Mouse (Mus musculus) testis, postnatal 14 days (tissue): ENCODE results near the gene Cntnap2.
"Not testable (repeated sequence)": the region's sequence is repeated elsewhere in the genome, so short reads cannot be mapped to it uniquely, and the experiment has no call there.

Experiments used
- DNase-seq: peaks from one replicate; pipeline ENCODE4 v3.0.0; 2021; ENCODE audit warnings: low spot score

Gene Cntnap2

GRCm38 (mm10) chr6:46263171-46263570 is 1204.0 kb downstream of the Cntnap2 start:
- no peak for DNase-seq

- DNase-seq: no peak
Measured at GRCm38 (mm10) chr6:46346946-46347345, 1287.8 kb downstream of the Cntnap2 start.

GRCm38 (mm10) chr6:46361091-46361490 is 1301.9 kb downstream of the Cntnap2 start:
- DNase-seq: no peak

GRCm38 (mm10) chr6:46362156-46362555 is 1303.0 kb downstream of the Cntnap2 start:
- no peak for DNase-seq

- no peak for DNase-seq
Measured at GRCm38 (mm10) chr6:46398725-46399589, 1339.8 kb downstream of the Cntnap2 start.

GRCm38 (mm10) chr6:46414154-46414553 is 1355.0 kb downstream of the Cntnap2 start:
- no peak for DNase-seq

- no peak for DNase-seq
Measured at GRCm38 (mm10) chr6:46414562-46414961, 1355.4 kb downstream of the Cntnap2 start.

GRCm38 (mm10) chr6:46419827-46420226 is 1360.7 kb downstream of the Cntnap2 start:
- DNase-seq: no peak

- DNase-seq: no peak
Measured at GRCm38 (mm10) chr6:46420349-46420748, 1361.2 kb downstream of the Cntnap2 start.

GRCm38 (mm10) chr6:46428231-46428630 is 1369.1 kb downstream of the Cntnap2 start:
- DNase-seq: no peak

- no peak for DNase-seq
Measured at GRCm38 (mm10) chr6:46450917-46451638, 1391.9 kb downstream of the Cntnap2 start.

GRCm38 (mm10) chr6:46472683-46473082 is 1413.5 kb downstream of the Cntnap2 start:
- DNase-seq: no peak

GRCm38 (mm10) chr6:46484392-46484791 is 1425.2 kb downstream of the Cntnap2 start:
- no peak for DNase-seq

GRCm38 (mm10) chr6:46502786-46503185 is 1443.6 kb downstream of the Cntnap2 start:
- no peak for DNase-seq

- DNase-seq: no peak
Measured at GRCm38 (mm10) chr6:46512841-46513240, 1453.7 kb downstream of the Cntnap2 start.

GRCm38 (mm10) chr6:46537586-46537985 is 1478.4 kb downstream of the Cntnap2 start:
- DNase-seq: not testable (repeated sequence)

- no peak for DNase-seq
Measured at GRCm38 (mm10) chr6:46563470-46563869, 1504.3 kb downstream of the Cntnap2 start.

- no peak for DNase-seq
Measured at GRCm38 (mm10) chr6:46575055-46575454, 1515.9 kb downstream of the Cntnap2 start.

GRCm38 (mm10) chr6:46612365-46612764 is 1553.2 kb downstream of the Cntnap2 start:
- no peak for DNase-seq

- DNase-seq: no peak
Measured at GRCm38 (mm10) chr6:46612872-46613271, 1553.7 kb downstream of the Cntnap2 start.

- DNase-seq: no peak
Measured at GRCm38 (mm10) chr6:46669018-46669417, 1609.9 kb downstream of the Cntnap2 start.

- no peak for DNase-seq
Measured at GRCm38 (mm10) chr6:46675081-46675480, 1615.9 kb downstream of the Cntnap2 start.

GRCm38 (mm10) chr6:46675621-46676020 is 1616.5 kb downstream of the Cntnap2 start:
- DNase-seq: no peak
